Mouse (Mus musculus) liver, embryonic 14.5 days (tissue): ENCODE results near the gene Mecom.

Experiments
- CTCF ChIP-seq: IDR thresholded peaks from 2 replicates; pipeline ENCODE4 v1.5.1; 2016; ENCODE audit warnings: antibody characterized with exemption, low read depth, control low read depth
- EP300 ChIP-seq: IDR thresholded peaks from 2 replicates; pipeline ENCODE4 v1.6.1; 2016; ENCODE audit warnings: antibody characterized with exemption, low read depth

DNA sequence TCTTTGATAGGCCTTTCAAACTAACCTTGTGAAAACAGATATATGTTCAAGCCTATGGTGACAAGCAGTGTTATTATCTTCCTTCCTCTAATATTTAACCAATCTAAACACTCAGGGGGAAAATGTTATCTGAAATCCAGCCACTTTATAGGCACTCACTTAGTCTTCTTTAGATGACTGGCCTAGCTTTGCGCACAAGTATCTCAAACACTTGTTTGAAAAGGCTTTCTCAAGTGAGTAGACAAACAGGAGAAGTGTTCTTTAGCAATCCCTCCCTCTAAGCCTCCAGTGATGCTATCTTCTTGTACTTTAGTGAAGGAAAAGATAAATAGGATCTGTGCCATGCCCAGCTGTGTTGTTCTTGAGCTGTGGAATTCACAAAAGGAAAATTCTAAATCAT, 412.7 kb downstream of the Mecom start:
- no peak for TF ChIP-seq EP300
- no peak for TF ChIP-seq CTCF
